Comparison of ENCODE assay signal across 16 mouse cellular contexts in genomic region chr13:73290206-73290605, GRCm38 (mm10). TPM values are rescaled to one million over a fixed set of nuclear protein-coding genes. Genes with fewer than 3 reads are reported as not detected.
DNase-seq lines count a peak whose midpoint lies in the region; ATAC-seq lines count a peak whose summit lies in the region.
"Had no signal": no experiment of that assay in that cellular context is flagged by ENCODE, and none has a peak within 500 bp of the region (broad histone marks: within the 10 kb centered on the region; RNA-seq: fewer than 3 reads in every experiment).

No protein-coding gene starts in this region.

- H3K27me3 ChIP-seq in kidney, embryonic 15.5 days, result peaks cover 4% of the 10 kb centered on the region; the same call in 1 of the 2 replicates
- no peaks in the 10 kb centered on the region for H3K27me3 ChIP-seq in heart, embryonic 15.5 days
- H3K27me3 ChIP-seq in stomach, embryonic 14.5 days (ENCODE audit: control insufficient read depth, insufficient read depth, low read length), result no peaks in the 10 kb centered on the region
- no peaks in the 10 kb centered on the region for H3K27me3 ChIP-seq in forebrain, embryonic 16.5 days (replicated peaks; ENCODE audit: control insufficient read depth, insufficient read depth, low read length)
- H3K27me3 ChIP-seq: embryonic facial prominence, embryonic 12.5 days; limb, embryonic 12.5 days had no signal

- H3K9me3 ChIP-seq in kidney, embryonic 15.5 days (replicated peaks), result peaks cover 3% of the 10 kb centered on the region; the same call in 1 of the 2 replicates
- H3K9me3 ChIP-seq in heart, embryonic 15.5 days (replicated peaks), result no peaks in the 10 kb centered on the region
- H3K9me3 ChIP-seq in stomach, embryonic 14.5 days (ENCODE audit: control insufficient read depth, low read depth, low read length), result no peaks in the 10 kb centered on the region
- H3K9me3 ChIP-seq in forebrain, embryonic 16.5 days (ENCODE audit: control insufficient read depth, low read length), result no peaks in the 10 kb centered on the region
- H3K9me3 ChIP-seq: embryonic facial prominence, embryonic 12.5 days; limb, embryonic 12.5 days had no signal

- no peak overlapping the region for H3K4me3 ChIP-seq in kidney, embryonic 15.5 days (replicated peaks)
- no peak overlapping the region for H3K4me3 ChIP-seq in heart, embryonic 15.5 days
- H3K4me3 ChIP-seq in stomach, embryonic 14.5 days (ENCODE audit: low read depth, low read length), result no peak overlapping the region
- H3K4me3 ChIP-seq in forebrain, embryonic 16.5 days (replicated peaks; ENCODE audit: low read length), result no peak overlapping the region
- H3K4me3 ChIP-seq: embryonic facial prominence, embryonic 12.5 days; limb, embryonic 12.5 days; neural tube, embryonic 13.5 days had no signal

- no peak; the same call in 1 of the 2 replicates for ATAC-seq in kidney, embryonic 15.5 days (replicated peaks; ENCODE audit: low FRiP score)
- peak; percentile 54 for ATAC-seq in heart, embryonic 15.5 days (replicated peaks; ENCODE audit: insufficient number of reproducible peaks, insufficient read depth, low FRiP score, low read depth)
- peak; percentile 75 for ATAC-seq in stomach, embryonic 14.5 days (ENCODE audit: insufficient number of reproducible peaks, insufficient read depth, low FRiP score, low read depth)
- no peak for ATAC-seq in forebrain, embryonic 16.5 days
- ATAC-seq: forebrain, embryonic 14.5 days had no signal

- no peaks in the 10 kb centered on the region for H3K4me1 ChIP-seq in kidney, embryonic 15.5 days
- H3K4me1 ChIP-seq in heart, embryonic 15.5 days (replicated peaks), result peaks cover 36% of the 10 kb centered on the region
- H3K4me1 ChIP-seq in stomach, embryonic 14.5 days (ENCODE audit: control insufficient read depth, insufficient read depth, low read length), result no peaks in the 10 kb centered on the region
- no peaks in the 10 kb centered on the region for H3K4me1 ChIP-seq in forebrain, embryonic 16.5 days (replicated peaks; ENCODE audit: control insufficient read depth, insufficient read depth, low read length)
- H3K4me1 ChIP-seq: embryonic facial prominence, embryonic 12.5 days; limb, embryonic 12.5 days; neural tube, embryonic 13.5 days had no signal

- H3K36me3 ChIP-seq in kidney, embryonic 15.5 days, result no peaks in the 10 kb centered on the region
- no peaks in the 10 kb centered on the region for H3K36me3 ChIP-seq in heart, embryonic 15.5 days
- no peaks in the 10 kb centered on the region for H3K36me3 ChIP-seq in stomach, embryonic 14.5 days (ENCODE audit: control insufficient read depth, insufficient read depth, low read length)
- no peaks in the 10 kb centered on the region for H3K36me3 ChIP-seq in forebrain, embryonic 16.5 days (ENCODE audit: control insufficient read depth, insufficient read depth)
- H3K36me3 ChIP-seq: embryonic facial prominence, embryonic 12.5 days; limb, embryonic 12.5 days; neural tube, embryonic 13.5 days had no signal

- H3K4me2 ChIP-seq in kidney, embryonic 15.5 days, result no peak overlapping the region
- no peak overlapping the region for H3K4me2 ChIP-seq in heart, embryonic 15.5 days
- no peak overlapping the region for H3K4me2 ChIP-seq in stomach, embryonic 14.5 days (replicated peaks; ENCODE audit: low read depth, low read length)
- H3K4me2 ChIP-seq in forebrain, embryonic 16.5 days (ENCODE audit: low read length), result no peak overlapping the region
- H3K4me2 ChIP-seq: embryonic facial prominence, embryonic 12.5 days; limb, embryonic 12.5 days; neural tube, embryonic 13.5 days had no signal

- no peak overlapping the region for H3K27ac ChIP-seq in kidney, embryonic 15.5 days
- H3K27ac ChIP-seq in heart, embryonic 15.5 days, result peak overlapping the region; percentile 80
- H3K27ac ChIP-seq in stomach, embryonic 14.5 days (ENCODE audit: low read length), result no peak overlapping the region
- H3K27ac ChIP-seq in forebrain, embryonic 16.5 days (ENCODE audit: low read length), result no peak overlapping the region
- H3K27ac ChIP-seq: embryonic facial prominence, embryonic 12.5 days; limb, embryonic 12.5 days; neural tube, embryonic 13.5 days had no signal

- WGBS in kidney, embryonic 15.5 days, result 84% methylated on average over 6 of the region's 6 CpGs
- 70% methylated on average over 6 of the region's 6 CpGs for WGBS in heart, embryonic 15.5 days
- WGBS in stomach, embryonic 14.5 days, result 74% methylated on average over 6 of the region's 6 CpGs
- WGBS in forebrain, embryonic 16.5 days, result 89% methylated on average over 6 of the region's 6 CpGs

- peak; percentile 11 for DNase-seq in kidney, postnatal 10 days
- DNase-seq in heart, adult 18-20 months, result peak; percentile 75
- DNase-seq in left cerebral cortex, adult 9 months (ENCODE audit: low spot score in 2 of 2), result no peak
- DNase-seq: cerebellum, postnatal 25 days; lung, adult 2 months; midbrain, embryonic 14.5 days; right cerebral cortex, adult 18-20 months had no signal

- H3K9ac ChIP-seq in kidney, embryonic 15.5 days, result no peak overlapping the region
- H3K9ac ChIP-seq in heart, embryonic 15.5 days, result no peak overlapping the region
- no peak overlapping the region for H3K9ac ChIP-seq in stomach, embryonic 14.5 days (replicated peaks; ENCODE audit: low read depth, low read length)
- no peak overlapping the region for H3K9ac ChIP-seq in forebrain, embryonic 16.5 days (replicated peaks; ENCODE audit: low read depth, low read length)
- H3K9ac ChIP-seq: embryonic facial prominence, embryonic 12.5 days; limb, embryonic 12.5 days; neural tube, embryonic 13.5 days had no signal

RNA-seq across cellular contexts. Expression of gene Irx4, which starts 29.9 kb away (rescaled TPM):
- 0.45 and 0.55 TPM in 2 replicates for polyA plus RNA-seq in kidney, embryonic 15.5 days (2015; fragmentation: Nextera tagmentation; extraction: Ambion mirVana)
- total RNA-seq in heart, adult 18-20 months (2021), result 10 to 100 TPM; 19.8 to 28.7 TPM
- polyA plus RNA-seq in heart, embryonic 15.5 days (2015; fragmentation: Nextera tagmentation; extraction: Ambion mirVana), result 40.3 and 44.3 TPM in 2 replicates
- polyA plus RNA-seq in stomach, embryonic 14.5 days (2014; fragmentation: Nextera tagmentation; extraction: Ambion mirVana), result not detected in 2 replicates
- polyA plus RNA-seq in forebrain, embryonic 16.5 days (2015; fragmentation: Nextera tagmentation; extraction: Ambion mirVana), result 0.14 TPM in 1 of 2 replicates, not detected in the other
- total RNA-seq: layer of hippocampus, postnatal 25 days had no signal
- polyA plus RNA-seq: lung, adult 2 months had no signal

RNA-seq across cellular contexts. Expression of gene Mrpl36, which starts 38.1 kb away (rescaled TPM):
- polyA plus RNA-seq in kidney, embryonic 15.5 days (2015; fragmentation: Nextera tagmentation; extraction: Ambion mirVana), result 110 and 117 TPM in 2 replicates
- 10 to 100 TPM; 57.0 to 61.7 TPM for total RNA-seq in heart, adult 18-20 months (2021)
- 117 and 140 TPM in 2 replicates for polyA plus RNA-seq in heart, embryonic 15.5 days (2015; fragmentation: Nextera tagmentation; extraction: Ambion mirVana)
- 122 and 137 TPM in 2 replicates for polyA plus RNA-seq in stomach, embryonic 14.5 days (2014; fragmentation: Nextera tagmentation; extraction: Ambion mirVana)
- 92.2 and 93.9 TPM in 2 replicates for polyA plus RNA-seq in forebrain, embryonic 16.5 days (2015; fragmentation: Nextera tagmentation; extraction: Ambion mirVana)

RNA-seq across cellular contexts. Expression of gene Ndufs6, which starts 38.1 kb away (rescaled TPM):
- polyA plus RNA-seq in kidney, embryonic 15.5 days (2015; fragmentation: Nextera tagmentation; extraction: Ambion mirVana), result 382 and 385 TPM in 2 replicates
- 1,000 to 10,000 TPM; 1,249 to 1,336 TPM for total RNA-seq in heart, adult 18-20 months (2021)
- 637 and 761 TPM in 2 replicates for polyA plus RNA-seq in heart, embryonic 15.5 days (2015; fragmentation: Nextera tagmentation; extraction: Ambion mirVana)
- polyA plus RNA-seq in stomach, embryonic 14.5 days (2014; fragmentation: Nextera tagmentation; extraction: Ambion mirVana), result 348 and 364 TPM in 2 replicates
- 313 and 333 TPM in 2 replicates for polyA plus RNA-seq in forebrain, embryonic 16.5 days (2015; fragmentation: Nextera tagmentation; extraction: Ambion mirVana)

Comparison
In these comparisons a context has a peak if more than half of its experiments do, and no peak if none do; other contexts are left out.
1. DNase-seq: peak in kidney, postnatal 10 days (single experiment) and heart, adult 18-20 months (2 of 2); none in left cerebral cortex, adult 9 months (0 of 2).
2. ATAC-seq: peak in heart, embryonic 15.5 days (single experiment) and stomach, embryonic 14.5 days (single experiment); none in kidney, embryonic 15.5 days (single experiment) and forebrain, embryonic 16.5 days (single experiment).
3. RNA of gene Irx4, which starts 29.9 kb away (polyA plus RNA-seq): 40.3 to 44.3 TPM in heart, embryonic 15.5 days; 0.45 to 0.55 TPM in kidney, embryonic 15.5 days, not detected in stomach, embryonic 14.5 days and 0.14 TPM in forebrain, embryonic 16.5 days; every median in the first group is over 10 times any median in the second.